Mouse (Mus musculus): ENCODE data around the gene Hpcal4. TPM values are rescaled to one million over a fixed set of nuclear protein-coding genes. Genes with fewer than 3 reads are reported as not detected.
A peak's percentile ranks its signal among the peaks of the same experiment; 100 is the strongest.

Hpcal4 gene
- total and polyA plus RNA-seq, 2 experiments from 2014 or later: 63.4 to 64.5 TPM

- H3K27me3 ChIP-seq (ENCODE audit: insufficient read depth, low read length): no peaks in the 10 kb centered on the region
- DNase-seq (ENCODE audit: low spot score) (no peak), ATAC-seq (ENCODE audit: low FRiP score) (no peak)
- no peak overlapping the region for H3K4me3 ChIP-seq (ENCODE audit: low read depth, low read length)
- H3K36me3 ChIP-seq (ENCODE audit: insufficient read depth, low read length): peaks cover 23% of the 10 kb centered on the region
- no peaks in the 10 kb centered on the region for H3K4me1 ChIP-seq (ENCODE audit: insufficient read depth, low read length)
- 84% methylated on average over 11 of the region's 11 CpGs for WGBS
- no peak overlapping the region for H3K9ac ChIP-seq (replicated peaks; ENCODE audit: low read length, poor library complexity, severe bottlenecking)
- no peak for TF ChIP-seq CTCF (IDR thresholded peaks at IDR 0.05)
- no peak overlapping the region for H3K4me2 ChIP-seq (ENCODE audit: low read depth, low read length, poor library complexity, severe bottlenecking)
- H3K9me3 ChIP-seq (ENCODE audit: low read length): no peaks in the 10 kb centered on the region
- no peak overlapping the region for H3K27ac ChIP-seq (ENCODE audit: low read depth, low read length)
These were observed 10.8 kb downstream of the Hpcal4 start for GRCm38 (mm10) chr4:123193791-123194190.

- Histone ChIP-seq H3K4me1 (ENCODE audit: insufficient read depth, low read length) (peaks cover 3% of the 10 kb centered on the region; the same call in 1 of the 2 replicates), H3K9ac (replicated peaks; ENCODE audit: low read length, poor library complexity, severe bottlenecking) (no peak overlapping the region), H3K9me3 (ENCODE audit: low read length) (no peaks in the 10 kb centered on the region), H3K4me2 (ENCODE audit: low read depth, low read length, poor library complexity, severe bottlenecking) (no peak overlapping the region), H3K4me3 (ENCODE audit: low read depth, low read length) (no peak overlapping the region), H3K36me3 (ENCODE audit: insufficient read depth, low read length) (peaks cover 9% of the 10 kb centered on the region; the same call in 1 of the 2 replicates), H3K27ac (ENCODE audit: low read depth, low read length) (no peak overlapping the region), H3K27me3 (ENCODE audit: insufficient read depth, low read length) (peaks cover 5% of the 10 kb centered on the region; the same call in 1 of the 2 replicates)
- no peak for TF ChIP-seq CTCF (IDR thresholded peaks at IDR 0.05)
- 72% methylated on average over 6 of the region's 6 CpGs for WGBS
- no peak for ATAC-seq (ENCODE audit: low FRiP score)
- no peak for DNase-seq (ENCODE audit: low spot score)
These were observed 13.7 kb downstream of the Hpcal4 start for GRCm38 (mm10) chr4:123196695-123197094.

DNA sequence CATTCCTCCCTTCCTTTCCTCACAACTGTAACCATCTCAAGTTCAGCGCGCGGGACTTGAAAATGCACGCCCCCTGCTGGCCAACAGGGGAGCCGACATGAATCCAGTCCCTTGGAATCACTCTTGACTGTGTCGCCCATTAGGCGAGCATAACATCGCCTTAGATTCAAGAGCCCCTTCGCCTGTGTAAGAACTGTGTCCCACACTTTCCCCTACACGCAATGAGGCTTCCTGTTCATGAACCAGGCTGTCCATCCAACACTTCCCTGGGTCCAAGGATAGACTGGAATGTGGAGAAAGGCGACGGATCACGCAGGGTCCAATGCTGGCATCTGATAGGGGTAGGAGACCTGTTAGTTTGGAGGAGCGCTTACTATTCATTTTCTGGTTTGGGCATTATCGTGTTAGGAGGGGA, 17.8 kb downstream of the Hpcal4 start:
- peak; percentile 90 for TF ChIP-seq CTCF (IDR thresholded peaks at IDR 0.05)
- ATAC-seq (ENCODE audit: low FRiP score): peak; percentile 77
- 3% methylated on average over 15 of the region's 15 CpGs for WGBS

DNA sequence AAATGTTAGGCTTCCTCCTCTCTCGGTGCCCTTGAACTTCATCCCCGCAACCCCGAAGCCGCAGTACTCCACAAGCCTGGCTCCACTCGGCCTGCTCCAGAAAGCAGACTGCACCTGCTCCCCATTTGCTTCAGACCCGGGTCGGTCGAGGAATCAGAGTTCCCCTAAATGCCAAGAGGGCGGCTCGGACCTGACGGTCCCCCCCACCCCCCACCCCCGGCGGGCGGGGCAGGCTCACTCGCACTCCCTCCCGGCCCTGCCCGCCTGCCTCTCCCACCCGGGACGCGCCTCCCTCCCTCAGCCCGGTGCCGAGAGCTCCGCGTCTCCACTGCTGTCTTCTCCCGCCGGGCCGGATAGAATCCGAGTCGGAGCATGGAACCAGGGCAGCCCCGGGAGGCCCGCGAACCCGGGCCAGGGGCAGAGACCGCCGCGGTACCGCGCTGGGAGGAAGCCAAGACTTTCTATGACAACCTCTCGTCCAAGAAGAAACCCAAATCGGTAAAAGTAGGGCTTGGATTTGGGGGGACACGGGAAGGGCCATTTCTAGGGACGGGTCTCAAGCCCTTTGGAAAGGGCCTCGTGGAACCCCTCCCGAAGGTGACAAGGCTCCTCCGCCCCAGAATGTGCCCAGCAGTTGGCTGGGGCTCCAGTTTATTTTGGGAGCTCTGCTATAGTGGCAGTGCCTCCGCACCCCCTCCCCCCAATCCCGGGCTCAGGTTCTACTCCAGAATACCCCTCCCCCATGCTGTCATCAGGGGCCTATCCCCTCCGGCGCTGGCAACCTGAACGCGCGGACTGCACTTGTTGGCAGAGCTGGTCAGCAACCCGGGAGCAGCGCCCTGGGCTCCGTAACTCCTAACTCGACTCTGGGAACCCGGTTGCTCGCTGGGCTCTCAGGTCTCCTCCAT, 18.4 kb downstream of the Hpcal4 start, which contains the start of gene Nt5c1a:
Gene Nt5c1a (plus strand): TSS at position 319 of the 908 bp plus-strand sequence.
- ATAC-seq (ENCODE audit: low FRiP score) (peak; percentile 63), DNase-seq (ENCODE audit: low spot score) (no peak)
- peaks cover 5% of the 10 kb centered on the region; the same call in 1 of the 2 replicates for H3K27me3 ChIP-seq (ENCODE audit: insufficient read depth, low read length)
- no peak within 1 kb of the TSS for H3K27ac ChIP-seq (ENCODE audit: low read depth, low read length)
- H3K4me2 ChIP-seq (ENCODE audit: low read depth, low read length, poor library complexity, severe bottlenecking): peak within 1 kb of the TSS; percentile 69
- TF ChIP-seq CTCF (IDR thresholded peaks at IDR 0.05): no peak
- H3K36me3 ChIP-seq (ENCODE audit: insufficient read depth, low read length): no peaks in the 10 kb centered on the region
- peak within 1 kb of the TSS; percentile 37 for H3K4me3 ChIP-seq (ENCODE audit: low read depth, low read length)
- H3K9ac ChIP-seq (replicated peaks; ENCODE audit: low read length, poor library complexity, severe bottlenecking): peak within 1 kb of the TSS; percentile 37; the same call in 1 of the 2 replicates
- no peaks in the 10 kb centered on the region for H3K9me3 ChIP-seq (ENCODE audit: low read length)
- 2% methylated on average over 54 of the region's 58 CpGs for WGBS
- H3K4me1 ChIP-seq (ENCODE audit: insufficient read depth, low read length): peaks cover 3% of the 10 kb centered on the region; the same call in 1 of the 2 replicates

More for the DNA sequence above, 17.8 kb downstream of the Hpcal4 start:
- Histone ChIP-seq H3K36me3 (ENCODE audit: insufficient read depth, low read length) (no peaks in the 10 kb centered on the region), H3K9ac (replicated peaks; ENCODE audit: low read length, poor library complexity, severe bottlenecking) (peak overlapping the region; percentile 37; the same call in 1 of the 2 replicates), H3K4me1 (ENCODE audit: insufficient read depth, low read length) (peaks cover 3% of the 10 kb centered on the region; the same call in 1 of the 2 replicates), H3K9me3 (ENCODE audit: low read length) (no peaks in the 10 kb centered on the region), H3K27me3 (ENCODE audit: insufficient read depth, low read length) (peaks cover 5% of the 10 kb centered on the region; the same call in 1 of the 2 replicates), H3K4me3 (ENCODE audit: low read depth, low read length) (peak overlapping the region; percentile 37), H3K27ac (ENCODE audit: low read depth, low read length) (no peak overlapping the region), H3K4me2 (ENCODE audit: low read depth, low read length, poor library complexity, severe bottlenecking) (peak overlapping the region; percentile 69)
- DNase-seq (ENCODE audit: low spot score): peak; percentile 70

GRCm38 (mm10) chr4:123202094-123202420, 19.0 kb downstream of the Hpcal4 start:
- H3K4me1 ChIP-seq (ENCODE audit: insufficient read depth, low read length): peaks cover 3% of the 10 kb centered on the region; the same call in 1 of the 2 replicates
- H3K9me3 ChIP-seq (ENCODE audit: low read length): no peaks in the 10 kb centered on the region
- H3K27ac ChIP-seq (ENCODE audit: low read depth, low read length): no peak overlapping the region
- H3K4me2 ChIP-seq (ENCODE audit: low read depth, low read length, poor library complexity, severe bottlenecking): peak overlapping the region; percentile 69
- TF ChIP-seq CTCF (IDR thresholded peaks at IDR 0.05): no peak
- peaks cover 5% of the 10 kb centered on the region; the same call in 1 of the 2 replicates for H3K27me3 ChIP-seq (ENCODE audit: insufficient read depth, low read length)
- H3K4me3 ChIP-seq (ENCODE audit: low read depth, low read length): peak overlapping the region; percentile 37; the same call in 1 of the 2 replicates
- no peaks in the 10 kb centered on the region for H3K36me3 ChIP-seq (ENCODE audit: insufficient read depth, low read length)
- DNase-seq (ENCODE audit: low spot score) (no peak), ATAC-seq (ENCODE audit: low FRiP score) (no peak)
- 15% methylated on average over 8 of the region's 8 CpGs for WGBS
- no peak overlapping the region for H3K9ac ChIP-seq (replicated peaks; ENCODE audit: low read length, poor library complexity, severe bottlenecking)

DNA sequence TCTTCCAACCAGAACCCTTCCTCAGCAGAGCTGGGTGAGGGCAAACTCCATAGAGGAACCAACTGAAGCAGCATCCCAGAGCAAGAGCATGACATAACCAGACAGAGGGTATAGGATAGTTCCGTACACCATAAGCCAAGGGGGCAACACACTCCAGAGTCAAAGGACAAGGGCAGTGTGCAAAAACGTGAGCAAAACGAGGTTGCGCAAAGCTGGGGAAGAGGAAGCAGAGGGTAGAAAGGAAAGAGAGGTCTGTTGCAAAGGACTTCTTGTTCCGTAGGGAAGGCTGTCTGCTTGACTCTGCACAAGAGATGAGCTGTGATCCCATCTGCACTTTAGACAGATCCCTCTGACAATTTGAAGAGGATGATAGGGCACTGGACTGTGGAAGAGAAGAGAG, 24.3 kb downstream of the Hpcal4 start:
- Histone ChIP-seq H3K27me3 (ENCODE audit: insufficient read depth, low read length) (no peaks in the 10 kb centered on the region), H3K27ac (ENCODE audit: low read depth, low read length) (no peak overlapping the region), H3K4me2 (ENCODE audit: low read depth, low read length, poor library complexity, severe bottlenecking) (no peak overlapping the region), H3K4me3 (ENCODE audit: low read depth, low read length) (no peak overlapping the region), H3K9me3 (ENCODE audit: low read length) (no peaks in the 10 kb centered on the region), H3K36me3 (ENCODE audit: insufficient read depth, low read length) (no peaks in the 10 kb centered on the region), H3K4me1 (ENCODE audit: insufficient read depth, low read length) (peaks cover 3% of the 10 kb centered on the region; the same call in 1 of the 2 replicates), H3K9ac (replicated peaks; ENCODE audit: low read length, poor library complexity, severe bottlenecking) (no peak overlapping the region)
- DNase-seq (ENCODE audit: low spot score) (no peak), ATAC-seq (ENCODE audit: low FRiP score) (no peak)
- no peak for TF ChIP-seq CTCF (IDR thresholded peaks at IDR 0.05)
- WGBS: 82% methylated on average over 5 of the region's 5 CpGs
